Mouse (Mus musculus): ENCODE data around the gene Pbxip1. TPM values are rescaled to one million over a fixed set of nuclear protein-coding genes. Genes with fewer than 3 reads are reported as not detected.

The Pbxip1 gene
- polyA plus RNA-seq, 1 experiment from 2014 or later: 21.7 TPM

DNA sequence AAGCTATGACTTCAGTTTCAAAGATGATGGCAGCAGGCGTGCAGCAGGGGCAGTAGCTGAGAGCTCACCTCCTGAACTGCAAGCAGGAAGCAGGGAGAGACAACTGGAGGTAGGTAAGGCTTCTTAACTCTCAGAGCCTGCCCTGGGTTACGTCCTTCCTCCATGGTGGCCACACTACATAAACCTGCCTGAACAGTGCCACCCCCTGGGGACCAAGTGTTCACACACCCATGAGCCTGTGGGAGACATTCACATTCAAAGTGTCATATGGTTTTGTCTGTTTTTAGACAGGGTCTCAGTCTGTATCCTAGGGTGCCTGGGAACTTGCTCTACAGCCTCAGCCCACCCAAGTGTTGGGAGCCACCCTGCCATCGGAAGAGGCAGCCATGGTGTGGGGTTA is 54.3 kb downstream of the Pbxip1 start:
- Histone ChIP-seq H3K27ac (ENCODE audit: low read length) (no peak overlapping the region), H3K4me2 (replicated peaks; ENCODE audit: low read depth, low read length) (no peak overlapping the region), H3K9ac (replicated peaks; ENCODE audit: low read depth, low read length) (no peak overlapping the region), H3K4me1 (ENCODE audit: control insufficient read depth, insufficient read depth, low read length) (peaks cover 5% of the 10 kb centered on the region; the same call in 1 of the 2 replicates), H3K9me3 (ENCODE audit: control insufficient read depth, low read depth, low read length) (no peaks in the 10 kb centered on the region), H3K27me3 (ENCODE audit: control insufficient read depth, insufficient read depth, low read length) (no peaks in the 10 kb centered on the region), H3K4me3 (ENCODE audit: low read depth, low read length) (no peak overlapping the region), H3K36me3 (ENCODE audit: control insufficient read depth, insufficient read depth, low read length) (no peaks in the 10 kb centered on the region)
- no peak for ATAC-seq (ENCODE audit: insufficient number of reproducible peaks, insufficient read depth, low FRiP score, low read depth)
- WGBS: 94% methylated on average over 3 of the region's 3 CpGs

DNA sequence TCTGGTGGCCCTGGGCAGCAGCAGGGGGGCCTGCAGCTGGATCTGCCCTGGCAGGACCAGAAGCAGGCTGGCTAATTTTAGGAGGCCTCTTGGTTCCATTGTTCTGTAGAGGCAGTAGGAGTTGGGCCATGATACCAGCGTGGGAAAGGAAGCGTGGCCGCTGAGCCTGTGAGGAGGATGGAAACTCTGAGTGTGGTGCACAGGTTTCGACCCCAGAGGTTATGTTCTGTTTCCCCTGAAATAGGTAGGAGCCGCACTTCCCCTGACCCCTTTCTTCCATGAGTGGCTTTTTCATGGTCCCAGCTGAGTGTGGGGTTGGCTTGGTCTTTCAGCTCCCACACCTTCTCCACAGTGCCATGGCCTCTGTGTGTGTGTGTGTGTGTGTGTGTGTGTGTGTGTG is 55.1 kb downstream of the Pbxip1 start:
- no peaks in the 10 kb centered on the region for H3K9me3 ChIP-seq (ENCODE audit: control insufficient read depth, low read depth, low read length)
- H3K27ac ChIP-seq (ENCODE audit: low read length): no peak overlapping the region
- 90% methylated on average over 5 of the region's 5 CpGs for WGBS
- no peak for ATAC-seq (ENCODE audit: insufficient number of reproducible peaks, insufficient read depth, low FRiP score, low read depth)
- H3K4me2 ChIP-seq (replicated peaks; ENCODE audit: low read depth, low read length): no peak overlapping the region
- H3K36me3 ChIP-seq (ENCODE audit: control insufficient read depth, insufficient read depth, low read length): no peaks in the 10 kb centered on the region
- no peak overlapping the region for H3K9ac ChIP-seq (replicated peaks; ENCODE audit: low read depth, low read length)
- H3K4me3 ChIP-seq (ENCODE audit: low read depth, low read length): no peak overlapping the region
- H3K27me3 ChIP-seq (ENCODE audit: control insufficient read depth, insufficient read depth, low read length): no peaks in the 10 kb centered on the region
- H3K4me1 ChIP-seq (ENCODE audit: control insufficient read depth, insufficient read depth, low read length): peaks cover 5% of the 10 kb centered on the region; the same call in 1 of the 2 replicates

DNA sequence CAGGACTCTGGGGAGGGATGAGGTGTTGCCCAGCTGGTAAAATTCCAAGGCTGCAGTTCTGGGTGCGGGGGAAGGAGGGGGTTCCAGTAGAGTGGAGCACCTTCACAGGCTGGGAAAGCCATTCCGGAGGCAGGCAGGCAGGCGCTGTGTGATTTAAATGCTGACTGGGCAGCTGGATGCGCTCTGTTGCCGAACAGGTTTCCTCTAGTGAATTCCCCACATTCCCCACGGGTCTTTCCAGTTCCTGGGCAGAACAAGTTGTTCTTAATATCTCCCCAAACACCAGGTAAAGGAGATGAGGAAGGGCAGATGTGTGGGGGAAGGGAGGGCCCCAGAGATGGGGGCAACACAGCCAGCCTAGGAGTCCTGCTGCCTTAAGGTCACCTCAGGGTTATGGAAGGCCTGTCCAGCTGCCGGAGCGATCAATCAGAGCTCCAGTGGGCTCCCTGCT is 56.2 kb downstream of the Pbxip1 start:
- Histone ChIP-seq H3K4me3 (ENCODE audit: low read depth, low read length) (no peak overlapping the region), H3K4me2 (replicated peaks; ENCODE audit: low read depth, low read length) (no peak overlapping the region), H3K27me3 (ENCODE audit: control insufficient read depth, insufficient read depth, low read length) (no peaks in the 10 kb centered on the region), H3K4me1 (ENCODE audit: control insufficient read depth, insufficient read depth, low read length) (peaks cover 5% of the 10 kb centered on the region; the same call in 1 of the 2 replicates), H3K36me3 (ENCODE audit: control insufficient read depth, insufficient read depth, low read length) (no peaks in the 10 kb centered on the region), H3K9me3 (ENCODE audit: control insufficient read depth, low read depth, low read length) (no peaks in the 10 kb centered on the region), H3K27ac (ENCODE audit: low read length) (no peak overlapping the region), H3K9ac (replicated peaks; ENCODE audit: low read depth, low read length) (no peak overlapping the region)
- 25% methylated on average over 8 of the region's 8 CpGs for WGBS
- no peak for ATAC-seq (ENCODE audit: insufficient number of reproducible peaks, insufficient read depth, low FRiP score, low read depth)

- no peaks in the 10 kb centered on the region for H3K27me3 ChIP-seq (ENCODE audit: control insufficient read depth, insufficient read depth, low read length)
- peaks cover 5% of the 10 kb centered on the region; the same call in 1 of the 2 replicates for H3K4me1 ChIP-seq (ENCODE audit: control insufficient read depth, insufficient read depth, low read length)
- no peak overlapping the region for H3K9ac ChIP-seq (replicated peaks; ENCODE audit: low read depth, low read length)
- H3K36me3 ChIP-seq (ENCODE audit: control insufficient read depth, insufficient read depth, low read length): no peaks in the 10 kb centered on the region
- no peaks in the 10 kb centered on the region for H3K9me3 ChIP-seq (ENCODE audit: control insufficient read depth, low read depth, low read length)
- H3K27ac ChIP-seq (ENCODE audit: low read length): no peak overlapping the region
- no peak overlapping the region for H3K4me3 ChIP-seq (ENCODE audit: low read depth, low read length)
- ATAC-seq (ENCODE audit: insufficient number of reproducible peaks, insufficient read depth, low FRiP score, low read depth): no peak
- no peak overlapping the region for H3K4me2 ChIP-seq (replicated peaks; ENCODE audit: low read depth, low read length)
- 84% methylated on average over 5 of the region's 5 CpGs for WGBS
Observed at GRCm38 (mm10) chr3:89494630-89495029, 58.1 kb downstream of the Pbxip1 start.

DNA sequence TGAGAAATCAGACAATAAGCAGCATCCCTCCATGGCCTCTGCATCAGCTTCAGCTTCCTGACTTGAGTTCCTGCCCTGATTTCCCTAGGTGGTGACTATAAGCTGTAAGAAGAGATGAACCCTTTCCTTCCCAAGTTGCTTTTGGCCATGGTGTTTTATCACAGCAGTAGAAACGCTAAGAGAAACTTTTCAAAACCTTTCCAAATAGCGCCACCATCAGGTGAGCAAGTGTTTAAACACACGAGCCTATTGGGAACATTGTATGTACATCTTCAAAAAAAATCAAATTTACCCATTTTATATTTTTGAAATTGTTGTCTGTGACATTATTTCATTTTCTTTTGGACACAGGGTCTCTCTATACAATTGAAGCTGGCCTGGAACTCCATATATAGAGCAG is 59.9 kb downstream of the Pbxip1 start:
- H3K27ac ChIP-seq (ENCODE audit: low read length): no peak overlapping the region
- H3K36me3 ChIP-seq (ENCODE audit: control insufficient read depth, insufficient read depth, low read length): no peaks in the 10 kb centered on the region
- no peak overlapping the region for H3K9ac ChIP-seq (replicated peaks; ENCODE audit: low read depth, low read length)
- no peak for ATAC-seq (ENCODE audit: insufficient number of reproducible peaks, insufficient read depth, low FRiP score, low read depth)
- no peak overlapping the region for H3K4me3 ChIP-seq (ENCODE audit: low read depth, low read length)
- peaks cover 5% of the 10 kb centered on the region; the same call in 1 of the 2 replicates for H3K4me1 ChIP-seq (ENCODE audit: control insufficient read depth, insufficient read depth, low read length)
- H3K4me2 ChIP-seq (replicated peaks; ENCODE audit: low read depth, low read length): no peak overlapping the region
- 60% methylated on average over 3 of the region's 3 CpGs for WGBS
- no peaks in the 10 kb centered on the region for H3K9me3 ChIP-seq (ENCODE audit: control insufficient read depth, low read depth, low read length)
- no peaks in the 10 kb centered on the region for H3K27me3 ChIP-seq (ENCODE audit: control insufficient read depth, insufficient read depth, low read length)

GRCm38 (mm10) chr3:89499696-89500095 is 63.2 kb downstream of the Pbxip1 start:
- H3K27ac ChIP-seq (ENCODE audit: low read length): no peak overlapping the region
- H3K4me3 ChIP-seq (ENCODE audit: low read depth, low read length): no peak overlapping the region
- H3K9ac ChIP-seq (replicated peaks; ENCODE audit: low read depth, low read length): no peak overlapping the region
- no peak for ATAC-seq (ENCODE audit: insufficient number of reproducible peaks, insufficient read depth, low FRiP score, low read depth)
- H3K9me3 ChIP-seq (ENCODE audit: control insufficient read depth, low read depth, low read length): no peaks in the 10 kb centered on the region
- no peaks in the 10 kb centered on the region for H3K36me3 ChIP-seq (ENCODE audit: control insufficient read depth, insufficient read depth, low read length)
- no peak overlapping the region for H3K4me2 ChIP-seq (replicated peaks; ENCODE audit: low read depth, low read length)
- H3K27me3 ChIP-seq (ENCODE audit: control insufficient read depth, insufficient read depth, low read length): no peaks in the 10 kb centered on the region
- 54% methylated on average over 7 of the region's 7 CpGs for WGBS
- H3K4me1 ChIP-seq (ENCODE audit: control insufficient read depth, insufficient read depth, low read length): no peaks in the 10 kb centered on the region

Other genes starting within 250 kb of the Pbxip1 start
- gene Gba, start 233.8 kb upstream of the Pbxip1 start, polyA plus RNA-seq (2014; fragmentation: Nextera tagmentation; extraction: Ambion mirVana): 37.0 and 37.4 TPM in 2 replicates
- gene Thbs3, start 221.5 kb upstream of the Pbxip1 start, polyA plus RNA-seq (2014; fragmentation: Nextera tagmentation; extraction: Ambion mirVana): 24.2 and 26.4 TPM in 2 replicates
- 182 and 196 TPM in 2 replicates for gene Mtx1, start 209.6 kb upstream of the Pbxip1 start, polyA plus RNA-seq (2014; fragmentation: Nextera tagmentation; extraction: Ambion mirVana)
- gene Muc1, start 207.6 kb upstream of the Pbxip1 start, polyA plus RNA-seq (2014; fragmentation: Nextera tagmentation; extraction: Ambion mirVana): 56.3 and 58.2 TPM in 2 replicates
- gene Krtcap2, start 190.7 kb upstream of the Pbxip1 start, polyA plus RNA-seq (2014; fragmentation: Nextera tagmentation; extraction: Ambion mirVana): 297 and 314 TPM in 2 replicates
- gene Trim46, start 190.4 kb upstream of the Pbxip1 start, polyA plus RNA-seq (2014; fragmentation: Nextera tagmentation; extraction: Ambion mirVana): 4.9 and 5.1 TPM in 2 replicates
- 144 and 186 TPM in 2 replicates for gene Dpm3, start 177.3 kb upstream of the Pbxip1 start, polyA plus RNA-seq (2014; fragmentation: Nextera tagmentation; extraction: Ambion mirVana)
- 86.5 TPM in 2 replicates for gene Slc50a1, start 166.1 kb upstream of the Pbxip1 start, polyA plus RNA-seq (2014; fragmentation: Nextera tagmentation; extraction: Ambion mirVana)
- gene Efna1, start 155.6 kb upstream of the Pbxip1 start, polyA plus RNA-seq (2014; fragmentation: Nextera tagmentation; extraction: Ambion mirVana): 39.3 and 45.0 TPM in 2 replicates
- 10.9 and 11.6 TPM in 2 replicates for gene Efna3, start 113.7 kb upstream of the Pbxip1 start, polyA plus RNA-seq (2014; fragmentation: Nextera tagmentation; extraction: Ambion mirVana)
- gene Efna4, start 98.7 kb upstream of the Pbxip1 start, polyA plus RNA-seq (2014; fragmentation: Nextera tagmentation; extraction: Ambion mirVana): 24.0 and 25.3 TPM in 2 replicates
- gene Adam15, start 86.7 kb upstream of the Pbxip1 start, polyA plus RNA-seq (2014; fragmentation: Nextera tagmentation; extraction: Ambion mirVana): 27.9 and 28.5 TPM in 2 replicates
- 0.18 and 0.42 TPM in 2 replicates for gene Dcst2, start 74.7 kb upstream of the Pbxip1 start, polyA plus RNA-seq (2014; fragmentation: Nextera tagmentation; extraction: Ambion mirVana)
- 0.11 and 0.55 TPM in 2 replicates for gene Dcst1, start 71.5 kb upstream of the Pbxip1 start, polyA plus RNA-seq (2014; fragmentation: Nextera tagmentation; extraction: Ambion mirVana)
- 4.5 and 5.7 TPM in 2 replicates for gene Zbtb7b, start 41.9 kb upstream of the Pbxip1 start, polyA plus RNA-seq (2014; fragmentation: Nextera tagmentation; extraction: Ambion mirVana)
- 0.55 TPM in 1 of 2 replicates, not detected in the other for gene Lenep, start 33.9 kb upstream of the Pbxip1 start, polyA plus RNA-seq (2014; fragmentation: Nextera tagmentation; extraction: Ambion mirVana)
- gene Flad1, start 24.8 kb upstream of the Pbxip1 start, polyA plus RNA-seq (2014; fragmentation: Nextera tagmentation; extraction: Ambion mirVana): 22.3 and 24.5 TPM in 2 replicates
- 470 and 503 TPM in 2 replicates for gene Cks1b, start 18.3 kb upstream of the Pbxip1 start, polyA plus RNA-seq (2014; fragmentation: Nextera tagmentation; extraction: Ambion mirVana)
- 68.7 and 73.2 TPM in 2 replicates for gene Shc1, start 18.3 kb upstream of the Pbxip1 start, polyA plus RNA-seq (2014; fragmentation: Nextera tagmentation; extraction: Ambion mirVana)
- gene Pygo2, start 6.5 kb upstream of the Pbxip1 start, polyA plus RNA-seq (2014; fragmentation: Nextera tagmentation; extraction: Ambion mirVana): 39.7 and 49.2 TPM in 2 replicates
- gene Pmvk, start 17.8 kb downstream of the Pbxip1 start, polyA plus RNA-seq (2014; fragmentation: Nextera tagmentation; extraction: Ambion mirVana): 50.4 and 50.5 TPM in 2 replicates
- 4.4 and 6.0 TPM in 2 replicates for gene Kcnn3, start 83.5 kb downstream of the Pbxip1 start, polyA plus RNA-seq (2014; fragmentation: Nextera tagmentation; extraction: Ambion mirVana)